ENCODE assay signal across 8 mouse cellular contexts in the genomic region with DNA sequence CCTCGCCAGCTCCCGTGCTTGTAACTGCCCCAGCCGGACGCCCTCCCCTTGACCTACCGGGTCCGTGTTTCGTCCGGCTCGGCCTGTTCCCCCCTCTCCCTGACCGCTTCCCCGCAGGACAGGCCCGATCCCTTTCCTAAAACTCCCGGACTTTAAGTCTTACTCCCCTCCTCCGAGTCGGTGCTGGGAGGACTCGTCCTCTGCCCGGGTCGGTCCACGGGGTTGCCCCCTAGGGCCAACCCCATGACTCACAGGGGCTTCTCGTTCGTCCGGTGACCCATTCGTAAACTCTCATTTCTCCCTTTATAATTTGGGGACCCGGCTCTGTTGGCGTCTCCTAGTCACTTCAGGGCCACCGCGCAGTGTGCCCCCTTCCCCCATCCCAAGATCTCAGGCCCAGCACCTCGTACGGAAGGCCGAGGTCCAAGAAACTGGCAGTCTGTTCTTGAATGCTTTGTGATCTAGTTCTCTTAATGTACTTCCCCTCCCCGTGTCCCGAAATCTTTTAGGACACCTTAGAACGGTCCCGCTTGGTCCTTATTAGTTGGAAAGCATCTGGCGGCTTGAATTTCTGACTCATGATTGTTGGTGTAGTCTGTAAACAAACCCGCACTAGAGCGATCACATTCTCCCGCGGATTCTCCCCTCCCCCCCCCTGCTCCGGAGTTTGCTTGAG. TPM values are rescaled to one million over a fixed set of nuclear protein-coding genes. Genes with fewer than 3 reads are reported as not detected.
DNase-seq lines count a peak whose midpoint lies in the region; ATAC-seq and TF ChIP-seq lines count a peak whose summit lies in the region.

No protein-coding gene starts in this region.

- H3K36me3 ChIP-seq in intestine, postnatal 0 days (ENCODE audit: control insufficient read depth, insufficient read depth): peaks cover 18% of the 10 kb centered on the region; the same call in 1 of the 2 replicates
- peaks cover 21% of the 10 kb centered on the region for H3K36me3 ChIP-seq in limb, embryonic 15.5 days
- H3K36me3 ChIP-seq in midbrain, embryonic 14.5 days (ENCODE audit: control insufficient read depth, insufficient read depth, low read length): peaks cover 14% of the 10 kb centered on the region
- 0 out of 2 replicates have a peak, but pooled peaks cover 21% of the 10 kb centered on the region for H3K36me3 ChIP-seq in stomach, embryonic 16.5 days (ENCODE audit: control insufficient read depth, insufficient read depth, low read length)

- TF ChIP-seq CTCF in gastrocnemius, adult 2 months (IDR thresholded peaks at IDR 0.05): no peak
- TF ChIP-seq CTCF in intestine, postnatal 0 days (IDR thresholded peaks at IDR 0.05; ENCODE audit: low read depth): no peak

- H3K27ac ChIP-seq in gastrocnemius, adult 2 months: peak overlapping the region; percentile 99
- H3K27ac ChIP-seq in intestine, postnatal 0 days (ENCODE audit: low read depth, low read length): peak overlapping the region; percentile 96
- H3K27ac ChIP-seq in limb, embryonic 15.5 days: peak overlapping the region; percentile 96
- peak overlapping the region; percentile 95 for H3K27ac ChIP-seq in midbrain, embryonic 14.5 days (replicated peaks; ENCODE audit: low read depth, low read length)
- peak overlapping the region; percentile 95 for H3K27ac ChIP-seq in stomach, embryonic 16.5 days (ENCODE audit: low read length)

- peak overlapping the region; percentile 100 for H3K4me3 ChIP-seq in gastrocnemius, adult 2 months
- H3K4me3 ChIP-seq in intestine, postnatal 0 days (ENCODE audit: low read depth, low read length): peak overlapping the region; percentile 95
- peak overlapping the region; percentile 89 for H3K4me3 ChIP-seq in limb, embryonic 15.5 days
- H3K4me3 ChIP-seq in midbrain, embryonic 14.5 days (replicated peaks; ENCODE audit: low read depth, low read length): peak overlapping the region; percentile 96
- peak overlapping the region; percentile 94 for H3K4me3 ChIP-seq in stomach, embryonic 16.5 days (replicated peaks; ENCODE audit: low read length)

- intact Hi-C loops in gastrocnemius, adult 2 months (cut with DNase I): loop anchor here (2.0 to 5.0 kb wide), 2 partner anchors 72 to 99 kb away; no protein-coding TSS in a partner anchor

- peak; percentile 13 for DNase-seq in ovary, postnatal 10 days (ENCODE audit: low spot score)
- no peak for DNase-seq in ovary, postnatal 14 days (ENCODE audit: low spot score)
- peak; percentile 71 for DNase-seq in c-Kit-positive CD71-positive TER-119-negative erythroid progenitor cells, embryonic 14.5 days (ENCODE audit: low read depth)
- peak; percentile 66 for DNase-seq in gastrocnemius, adult 2 months
- peak; percentile 61 for DNase-seq in midbrain, embryonic 14.5 days

- ATAC-seq in intestine, postnatal 0 days: peak; percentile 48
- peak; percentile 62 for ATAC-seq in limb, embryonic 15.5 days (ENCODE audit: insufficient number of reproducible peaks, low FRiP score, low TSS enrichment, low read depth)
- ATAC-seq in midbrain, embryonic 14.5 days (ENCODE audit: low FRiP score, low TSS enrichment): peak; percentile 69
- ATAC-seq in stomach, embryonic 16.5 days (ENCODE audit: insufficient read depth, low FRiP score): peak; percentile 26; the same call in 1 of the 2 replicates

- H3K4me1 ChIP-seq in intestine, postnatal 0 days (replicated peaks; ENCODE audit: control insufficient read depth, insufficient read depth, low read length): 0 out of 2 replicates have a peak, but pooled peaks cover 5% of the 10 kb centered on the region
- peaks cover 15% of the 10 kb centered on the region; the same call in 1 of the 2 replicates for H3K4me1 ChIP-seq in limb, embryonic 15.5 days
- H3K4me1 ChIP-seq in midbrain, embryonic 14.5 days (ENCODE audit: control insufficient read depth, insufficient read depth, low read length): peaks cover 14% of the 10 kb centered on the region
- H3K4me1 ChIP-seq in stomach, embryonic 16.5 days (ENCODE audit: control insufficient read depth, insufficient read depth, low read length): 0 out of 2 replicates have a peak, but pooled peaks cover 4% of the 10 kb centered on the region

- H3K9me3 ChIP-seq in intestine, postnatal 0 days (ENCODE audit: control insufficient read depth): no peaks in the 10 kb centered on the region
- no peaks in the 10 kb centered on the region for H3K9me3 ChIP-seq in limb, embryonic 15.5 days
- no peaks in the 10 kb centered on the region for H3K9me3 ChIP-seq in midbrain, embryonic 14.5 days (ENCODE audit: control insufficient read depth, low read length)
- no peaks in the 10 kb centered on the region for H3K9me3 ChIP-seq in stomach, embryonic 16.5 days (replicated peaks; ENCODE audit: control insufficient read depth, low read length)

- peak overlapping the region; percentile 73 for H3K4me2 ChIP-seq in intestine, postnatal 0 days (replicated peaks; ENCODE audit: low read depth)
- H3K4me2 ChIP-seq in limb, embryonic 15.5 days: peak overlapping the region; percentile 58
- peak overlapping the region; percentile 56 for H3K4me2 ChIP-seq in midbrain, embryonic 14.5 days (ENCODE audit: low read length)
- H3K4me2 ChIP-seq in stomach, embryonic 16.5 days (ENCODE audit: low read depth, low read length): peak overlapping the region; percentile 85

- under 1% methylated on average over 40 of the region's 40 CpGs for whole genome bisulfite sequencing in intestine, postnatal 0 days
- under 1% methylated on average over 39 of the region's 40 CpGs for WGBS in limb, embryonic 15.5 days
- WGBS in midbrain, embryonic 14.5 days: under 1% methylated on average over 38 of the region's 40 CpGs
- under 1% methylated on average over 40 of the region's 40 CpGs for WGBS in stomach, embryonic 16.5 days

- peak overlapping the region; percentile 99 for H3K9ac ChIP-seq in intestine, postnatal 0 days (ENCODE audit: low read depth, low read length)
- peak overlapping the region; percentile 99 for H3K9ac ChIP-seq in limb, embryonic 15.5 days
- peak overlapping the region; percentile 99 for H3K9ac ChIP-seq in midbrain, embryonic 14.5 days (replicated peaks; ENCODE audit: low read length)
- peak overlapping the region; percentile 94 for H3K9ac ChIP-seq in stomach, embryonic 16.5 days (ENCODE audit: low read length)

- no peaks in the 10 kb centered on the region for H3K27me3 ChIP-seq in intestine, postnatal 0 days (replicated peaks; ENCODE audit: control insufficient read depth, insufficient read depth, low read length)
- H3K27me3 ChIP-seq in limb, embryonic 15.5 days: no peaks in the 10 kb centered on the region
- H3K27me3 ChIP-seq in midbrain, embryonic 14.5 days (ENCODE audit: control insufficient read depth, insufficient read depth, low read length): no peaks in the 10 kb centered on the region
- H3K27me3 ChIP-seq in stomach, embryonic 16.5 days (ENCODE audit: control insufficient read depth, insufficient read depth, low read length): no peaks in the 10 kb centered on the region

RNA-seq across cellular contexts. Expression of a gene that starts 0.5 kb away (rescaled TPM):
- total RNA-seq in gastrocnemius, adult 2 months (2021): 100 to 1,000 TPM; 158 to 193 TPM
- 48.6 and 50.8 TPM in 2 replicates for polyA plus RNA-seq in intestine, postnatal 0 days (2015; fragmentation: Nextera tagmentation; extraction: Ambion mirVana)
- 134 and 143 TPM in 2 replicates for polyA plus RNA-seq in limb, embryonic 15.5 days (2015; fragmentation: Nextera tagmentation; extraction: Ambion mirVana)
- 63.5 and 79.8 TPM in 2 replicates for polyA plus RNA-seq in midbrain, embryonic 14.5 days (2014; fragmentation: Nextera tagmentation; extraction: Ambion mirVana)
- 120 and 123 TPM in 2 replicates for polyA plus RNA-seq in stomach, embryonic 16.5 days (2015; fragmentation: Nextera tagmentation; extraction: Ambion mirVana)

RNA-seq across cellular contexts. Expression of a gene that starts 21.9 kb away (rescaled TPM):
- 10 to 100 TPM; 62.9 to 80.8 TPM for total RNA-seq in gastrocnemius, adult 2 months (2021)
- 132 and 134 TPM in 2 replicates for polyA plus RNA-seq in intestine, postnatal 0 days (2015; fragmentation: Nextera tagmentation; extraction: Ambion mirVana)
- 118 and 137 TPM in 2 replicates for polyA plus RNA-seq in limb, embryonic 15.5 days (2015; fragmentation: Nextera tagmentation; extraction: Ambion mirVana)
- polyA plus RNA-seq in midbrain, embryonic 14.5 days (2014; fragmentation: Nextera tagmentation; extraction: Ambion mirVana): 122 and 156 TPM in 2 replicates
- polyA plus RNA-seq in stomach, embryonic 16.5 days (2015; fragmentation: Nextera tagmentation; extraction: Ambion mirVana): 123 and 129 TPM in 2 replicates

RNA-seq across cellular contexts. Expression of a gene that starts 58.2 kb away (rescaled TPM):
- 10 to 100 TPM; 19.5 to 35.2 TPM for total RNA-seq in gastrocnemius, adult 2 months (2021)
- polyA plus RNA-seq in intestine, postnatal 0 days (2015; fragmentation: Nextera tagmentation; extraction: Ambion mirVana): 44.5 and 44.9 TPM in 2 replicates
- 136 and 153 TPM in 2 replicates for polyA plus RNA-seq in limb, embryonic 15.5 days (2015; fragmentation: Nextera tagmentation; extraction: Ambion mirVana)
- polyA plus RNA-seq in midbrain, embryonic 14.5 days (2014; fragmentation: Nextera tagmentation; extraction: Ambion mirVana): 314 and 385 TPM in 2 replicates
- 131 and 148 TPM in 2 replicates for polyA plus RNA-seq in stomach, embryonic 16.5 days (2015; fragmentation: Nextera tagmentation; extraction: Ambion mirVana)
